8 mouse cellular contexts compared by ENCODE assay signal in genomic region chr4:132144080-132144841, GRCm38 (mm10). TPM values are rescaled to one million over a fixed set of nuclear protein-coding genes. Genes with fewer than 3 reads are reported as not detected.
DNase-seq lines count a peak whose midpoint lies in the region; ATAC-seq and TF ChIP-seq lines count a peak whose summit lies in the region.

Gene Oprd1 (minus strand): TSS chr4:132144486.

- 0 out of 2 replicates have a peak, but pooled peaks have one; percentile 36 for ATAC-seq in kidney, postnatal 0 days (replicated peaks; ENCODE audit: low FRiP score, low read depth)
- no peak for ATAC-seq in forebrain, embryonic 11.5 days (replicated peaks; ENCODE audit: low FRiP score)
- peak; percentile 43; the same call in 1 of the 2 replicates for ATAC-seq in neural tube, embryonic 13.5 days (ENCODE audit: low read depth)

- H3K36me3 ChIP-seq in kidney, postnatal 0 days (ENCODE audit: insufficient read depth, low read length), result no peaks in the 10 kb centered on the region
- no peaks in the 10 kb centered on the region for H3K36me3 ChIP-seq in forebrain, embryonic 11.5 days (ENCODE audit: control insufficient read depth, insufficient read depth, low read length)
- H3K36me3 ChIP-seq in neural tube, embryonic 13.5 days, result no peaks in the 10 kb centered on the region

- H3K4me2 ChIP-seq in kidney, postnatal 0 days (ENCODE audit: low read length), result peak within 1 kb of the TSS; percentile 84
- H3K4me2 ChIP-seq in forebrain, embryonic 11.5 days (ENCODE audit: low read depth, low read length, severe bottlenecking), result peak within 1 kb of the TSS; percentile 57
- peak within 1 kb of the TSS; percentile 64 for H3K4me2 ChIP-seq in neural tube, embryonic 13.5 days

- H3K9ac ChIP-seq in kidney, postnatal 0 days (ENCODE audit: low read depth, low read length), result no peak within 1 kb of the TSS
- H3K9ac ChIP-seq in forebrain, embryonic 11.5 days (ENCODE audit: low read length), result no peak within 1 kb of the TSS
- peak within 1 kb of the TSS; percentile 44; the same call in 1 of the 2 replicates for H3K9ac ChIP-seq in neural tube, embryonic 13.5 days

- peak within 1 kb of the TSS; percentile 40 for H3K4me3 ChIP-seq in kidney, postnatal 0 days (replicated peaks; ENCODE audit: low read depth, low read length)
- H3K4me3 ChIP-seq in forebrain, embryonic 11.5 days (ENCODE audit: low read depth, low read length), result peak within 1 kb of the TSS; percentile 34
- H3K4me3 ChIP-seq in neural tube, embryonic 13.5 days, result peak within 1 kb of the TSS; percentile 41

- H3K4me1 ChIP-seq in kidney, postnatal 0 days (replicated peaks; ENCODE audit: insufficient read depth, low read length), result no peaks in the 10 kb centered on the region; the same call in 1 of the 2 replicates
- H3K4me1 ChIP-seq in forebrain, embryonic 11.5 days (replicated peaks; ENCODE audit: control insufficient read depth, insufficient read depth, low read length), result no peaks in the 10 kb centered on the region
- peaks cover 8% of the 10 kb centered on the region for H3K4me1 ChIP-seq in neural tube, embryonic 13.5 days (replicated peaks)

- intact Hi-C loops in left cerebral cortex, postnatal 14 days (cut with DNase I), result no loop called here
- intact Hi-C loops in gastrocnemius, postnatal 14 days (cut with DNase I; ENCODE audit: low total_unique reads), result no loop called here

- TF ChIP-seq CTCF in kidney, postnatal 0 days (IDR thresholded peaks at IDR 0.05; ENCODE audit: low read depth), result no peak

- no peak within 1 kb of the TSS for H3K27ac ChIP-seq in kidney, postnatal 0 days
- H3K27ac ChIP-seq in forebrain, embryonic 11.5 days (ENCODE audit: low read depth, low read length), result no peak within 1 kb of the TSS
- no peak within 1 kb of the TSS for H3K27ac ChIP-seq in neural tube, embryonic 13.5 days (replicated peaks)

- no peaks in the 10 kb centered on the region for H3K9me3 ChIP-seq in kidney, postnatal 0 days (replicated peaks; ENCODE audit: low read length)
- H3K9me3 ChIP-seq in forebrain, embryonic 11.5 days (ENCODE audit: control insufficient read depth, low read length), result no peaks in the 10 kb centered on the region
- no peaks in the 10 kb centered on the region for H3K9me3 ChIP-seq in neural tube, embryonic 13.5 days

- WGBS in kidney, postnatal 0 days, result 2% methylated on average over 55 of the region's 89 CpGs
- WGBS in forebrain, embryonic 11.5 days, result under 1% methylated on average over 78 of the region's 89 CpGs
- WGBS in neural tube, embryonic 13.5 days, result 1% methylated on average over 78 of the region's 89 CpGs

- DNase-seq in kidney, postnatal 0 days (ENCODE audit: low spot score), result no peak
- DNase-seq in kidney, adult 8-10 months, result no peak
- peak; percentile 21 for DNase-seq in Muller cell, postnatal 12 days (ENCODE audit: inconsistent ontology term)
- DNase-seq in forebrain, embryonic 11.5 days (ENCODE audit: low spot score), result peak; percentile 57
- DNase-seq in left cerebral cortex, postnatal 14 days (ENCODE audit: low spot score in 2 of 2), result peak in 1 of 2 experiments; percentile 16
- no peak for DNase-seq in spleen, postnatal 36 days (ENCODE audit: low spot score in 2 of 2)
- DNase-seq in gastrocnemius, postnatal 14 days, result no peak

- H3K27me3 ChIP-seq in kidney, postnatal 0 days (ENCODE audit: insufficient read depth, low read length), result peaks cover 22% of the 10 kb centered on the region
- peaks cover 36% of the 10 kb centered on the region for H3K27me3 ChIP-seq in forebrain, embryonic 11.5 days (ENCODE audit: control insufficient read depth, insufficient read depth, low read length)
- H3K27me3 ChIP-seq in neural tube, embryonic 13.5 days, result peaks cover 59% of the 10 kb centered on the region

RNA-seq across cellular contexts. Expression of gene Oprd1, which starts in this region (rescaled TPM):
- polyA plus RNA-seq in kidney, postnatal 0 days (2015; fragmentation: Nextera tagmentation; extraction: Ambion mirVana), result 0.03 and 0.05 TPM in 2 replicates
- polyA plus RNA-seq in forebrain, embryonic 11.5 days (2014; fragmentation: Nextera tagmentation; extraction: Ambion mirVana), result not detected in 2 replicates
- total RNA-seq in left cerebral cortex, postnatal 14 days (2021), result 10 to 100 TPM; 11.9 to 12.4 TPM
- polyA plus RNA-seq in neural tube, embryonic 13.5 days (2015; fragmentation: Nextera tagmentation; extraction: Ambion mirVana), result 0.77 and 0.96 TPM in 2 replicates
- under 1 TPM in 1 of 2 experiments, not detected in 1; 0.04 TPM for total RNA-seq in gastrocnemius, postnatal 14 days (2021)

Comparison
In these comparisons a context has a peak if more than half of its experiments do, and no peak if none do; other contexts are left out.
1. RNA of gene Oprd1 (total RNA-seq): 11.9 to 12.4 TPM in left cerebral cortex, postnatal 14 days; 0.04 TPM in gastrocnemius, postnatal 14 days; every median in the first group is over 10 times any median in the second.
2. Peak in ATAC-seq, H3K4me3 ChIP-seq and H3K4me2 ChIP-seq in kidney, postnatal 0 days; RNA of the gene not detected or under 1 TPM.
3. Peak in DNase-seq, H3K4me3 ChIP-seq and H3K4me2 ChIP-seq in forebrain, embryonic 11.5 days; RNA of the gene not detected or under 1 TPM.
4. Peak in ATAC-seq, H3K4me3 ChIP-seq, H3K9ac ChIP-seq and H3K4me2 ChIP-seq in neural tube, embryonic 13.5 days; RNA of the gene not detected or under 1 TPM.
5. Peak in every context shown above with its lines, with median percentiles within 50 percentile points of each other: H3K4me2 ChIP-seq and H3K4me3 ChIP-seq.